ENCODE assay signal across 29 mouse cellular contexts in the genomic region with DNA sequence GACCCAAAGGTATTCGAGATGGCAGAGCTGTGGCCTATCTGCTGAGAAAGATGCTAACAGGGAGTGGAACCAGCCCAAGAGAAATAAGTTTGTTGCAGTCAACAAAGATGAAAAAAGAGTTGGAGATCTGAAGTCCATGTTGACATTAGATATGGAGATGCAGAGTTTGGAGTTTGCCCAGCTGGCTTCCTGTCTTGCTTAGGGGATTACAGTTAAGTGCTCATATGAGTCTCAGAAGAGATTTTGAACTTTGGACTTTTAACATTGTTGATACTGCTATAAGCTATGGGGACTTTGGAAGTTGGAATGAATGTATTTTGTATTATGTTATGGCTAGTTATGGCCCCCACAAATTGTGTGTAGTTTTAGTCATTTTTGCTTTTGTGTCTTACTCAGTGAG. TPM values are rescaled to one million over a fixed set of nuclear protein-coding genes. Genes with fewer than 3 reads are reported as not detected.
A peak's percentile ranks its signal among the peaks of the same experiment; 100 is the strongest.
DNase-seq lines count a peak whose midpoint lies in the region; ATAC-seq and TF ChIP-seq lines count a peak whose summit lies in the region.
"Had no signal": no experiment of that assay in that cellular context is flagged by ENCODE, and none has a peak within 500 bp of the region (broad histone marks: within the 10 kb centered on the region; RNA-seq: fewer than 3 reads in every experiment).

No protein-coding gene starts in this region.

- no peaks in the 10 kb centered on the region for H3K36me3 ChIP-seq in liver, adult 2 months (ENCODE audit: control insufficient read depth, insufficient read depth, low read length)
- H3K36me3 ChIP-seq in liver, embryonic 11.5 days (ENCODE audit: control insufficient read depth, insufficient read depth, low read length) = no peaks in the 10 kb centered on the region
- no peaks in the 10 kb centered on the region for H3K36me3 ChIP-seq in intestine, embryonic 16.5 days (ENCODE audit: control insufficient read depth, insufficient read depth, low read length)
- no peaks in the 10 kb centered on the region for H3K36me3 ChIP-seq in small intestine, adult 2 months (ENCODE audit: control insufficient read depth, insufficient read depth, low read length)
- H3K36me3 ChIP-seq: embryonic facial prominence, embryonic 13.5 days; embryonic facial prominence, embryonic 15.5 days; forebrain, embryonic 10.5 days; forebrain, embryonic 12.5 days had no signal

- no peaks in the 10 kb centered on the region for H3K27me3 ChIP-seq in liver, adult 2 months (ENCODE audit: control insufficient read depth, insufficient read depth, low read length)
- no peaks in the 10 kb centered on the region for H3K27me3 ChIP-seq in liver, embryonic 11.5 days (replicated peaks; ENCODE audit: control insufficient read depth, insufficient read depth, low read length)
- no peaks in the 10 kb centered on the region for H3K27me3 ChIP-seq in intestine, embryonic 16.5 days (replicated peaks; ENCODE audit: control insufficient read depth, insufficient read depth, low read length)
- no peaks in the 10 kb centered on the region for H3K27me3 ChIP-seq in small intestine, adult 2 months (ENCODE audit: control insufficient read depth, insufficient read depth, low read length)
- H3K27me3 ChIP-seq: embryonic facial prominence, embryonic 13.5 days; embryonic facial prominence, embryonic 15.5 days; forebrain, embryonic 12.5 days had no signal

- H3K4me1 ChIP-seq in liver, adult 2 months (ENCODE audit: control insufficient read depth, insufficient read depth, low read length) = no peaks in the 10 kb centered on the region
- no peaks in the 10 kb centered on the region for H3K4me1 ChIP-seq in liver, embryonic 11.5 days (replicated peaks; ENCODE audit: control insufficient read depth, insufficient read depth, low read length)
- H3K4me1 ChIP-seq in intestine, embryonic 16.5 days (ENCODE audit: control insufficient read depth, insufficient read depth, low read length) = no peaks in the 10 kb centered on the region
- peaks cover 4% of the 10 kb centered on the region; the same call in 1 of the 2 replicates for H3K4me1 ChIP-seq in small intestine, adult 2 months (ENCODE audit: control insufficient read depth, insufficient read depth, insufficient read length, low read length)
- H3K4me1 ChIP-seq: embryonic facial prominence, embryonic 13.5 days; embryonic facial prominence, embryonic 15.5 days; forebrain, embryonic 10.5 days; forebrain, embryonic 12.5 days had no signal

- H3K9ac ChIP-seq in liver, adult 2 months (ENCODE audit: low read depth, low read length) = no peak overlapping the region
- H3K9ac ChIP-seq in liver, embryonic 11.5 days (ENCODE audit: low read depth, low read length) = no peak overlapping the region
- H3K9ac ChIP-seq in intestine, embryonic 16.5 days (ENCODE audit: low read depth, low read length) = no peak overlapping the region
- H3K9ac ChIP-seq: embryonic facial prominence, embryonic 13.5 days; embryonic facial prominence, embryonic 15.5 days; forebrain, embryonic 12.5 days had no signal

- H3K27ac ChIP-seq in liver, adult 2 months (replicated peaks; ENCODE audit: insufficient read depth, low read depth, low read length) = no peak overlapping the region
- no peak overlapping the region for H3K27ac ChIP-seq in liver, embryonic 11.5 days (ENCODE audit: low read depth, low read length)
- no peak overlapping the region for H3K27ac ChIP-seq in intestine, embryonic 16.5 days (ENCODE audit: low read length)
- H3K27ac ChIP-seq in small intestine, adult 2 months (ENCODE audit: insufficient read depth, low read depth, low read length) = peak overlapping the region; percentile 85
- H3K27ac ChIP-seq in layer of hippocampus, adult 2 months = no peak overlapping the region
- H3K27ac ChIP-seq: embryonic facial prominence, embryonic 13.5 days; embryonic facial prominence, embryonic 15.5 days; forebrain, embryonic 10.5 days; forebrain, embryonic 12.5 days had no signal

- H3K9me3 ChIP-seq in liver, embryonic 11.5 days (ENCODE audit: control insufficient read depth, low read length) = no peaks in the 10 kb centered on the region
- H3K9me3 ChIP-seq in intestine, embryonic 16.5 days (ENCODE audit: control insufficient read depth, low read length) = no peaks in the 10 kb centered on the region
- H3K9me3 ChIP-seq: embryonic facial prominence, embryonic 13.5 days; embryonic facial prominence, embryonic 15.5 days; forebrain, embryonic 10.5 days; forebrain, embryonic 12.5 days had no signal

- H3K4me2 ChIP-seq in liver, embryonic 11.5 days = no peak overlapping the region
- H3K4me2 ChIP-seq in intestine, embryonic 16.5 days (ENCODE audit: low read depth, low read length) = no peak overlapping the region
- H3K4me2 ChIP-seq: embryonic facial prominence, embryonic 13.5 days; embryonic facial prominence, embryonic 15.5 days; forebrain, embryonic 12.5 days had no signal

- no peaks in the 10 kb centered on the region for H3K79me2 ChIP-seq in liver, adult 2 months (ENCODE audit: control insufficient read depth, insufficient read depth, low read length)

- TF ChIP-seq POLR2A in liver, adult 2 months (IDR thresholded peaks at IDR 0.05; ENCODE audit: extremely low read depth, insufficient read depth, low read length) = no peak
- no peak for TF ChIP-seq POLR2A in small intestine, adult 2 months (IDR thresholded peaks at IDR 0.05; ENCODE audit: low read depth, low read length)

- no peak for TF ChIP-seq CTCF in liver, adult 2 months (IDR thresholded peaks at IDR 0.05; ENCODE audit: low read depth, low read length)
- no peak for TF ChIP-seq CTCF in small intestine, adult 2 months (IDR thresholded peaks at IDR 0.05; ENCODE audit: extremely low read depth, insufficient read length, insufficient replicate concordance, low read depth, low read length)
- TF ChIP-seq CTCF in layer of hippocampus, adult 2 months (conservative IDR thresholded peaks at IDR 0.05) = no peak

- ATAC-seq in liver, embryonic 11.5 days (replicated peaks; ENCODE audit: low FRiP score) = no peak
- peak; percentile 58 for ATAC-seq in intestine, embryonic 16.5 days
- ATAC-seq in inflammation-experienced regulatory T-cells, adult 6 months = no peak
- ATAC-seq: forebrain, embryonic 14.5 days had no signal

- WGBS in liver, adult 2 months = 30% methylated on average over 1 of the region's 1 CpGs
- WGBS in liver, embryonic 11.5 days = 58% methylated on average over 1 of the region's 1 CpGs
- 57% methylated on average over 1 of the region's 1 CpGs for WGBS in intestine, embryonic 16.5 days
- WGBS in small intestine, adult 2 months = 10% methylated on average over 1 of the region's 1 CpGs

- H3K4me3 ChIP-seq in liver, adult 2 months (ENCODE audit: insufficient read depth, low read depth, low read length) = no peak overlapping the region
- no peak overlapping the region for H3K4me3 ChIP-seq in liver, embryonic 11.5 days (ENCODE audit: low read depth, low read length)
- no peak overlapping the region for H3K4me3 ChIP-seq in intestine, embryonic 16.5 days (ENCODE audit: low read length)
- no peak overlapping the region for H3K4me3 ChIP-seq in small intestine, adult 2 months (ENCODE audit: low read depth, low read length)
- H3K4me3 ChIP-seq in layer of hippocampus, adult 2 months = no peak overlapping the region
- H3K4me3 ChIP-seq: embryonic facial prominence, embryonic 13.5 days; embryonic facial prominence, embryonic 15.5 days; erythroblast, embryonic 14.5 days; forebrain, embryonic 10.5 days; forebrain, embryonic 12.5 days had no signal

- peak; percentile 71 for DNase-seq in liver, adult 2 months (ENCODE audit: extremely low read depth, low read depth, low spot score)
- DNase-seq in liver, embryonic 11.5 days (ENCODE audit: low spot score) = no peak
- no peak for DNase-seq in layer of hippocampus, adult 2 months (ENCODE audit: low spot score in 2 of 2)
- no peak for DNase-seq in thymus, adult 18-20 months
- DNase-seq: adrenal gland, adult 2 months; adrenal gland, postnatal 10 days; adrenal gland, postnatal 25 days; cerebellum, adult 11 months; cerebellum, adult 18-20 months; cerebellum, adult 8-10 months; cerebellum, adult 9-11 months; cerebellum, postnatal 14 days; cerebellum, postnatal 36 days; embryo, embryonic 11 days had no signal

RNA-seq across cellular contexts. Expression of a gene that starts 11.3 kb away (rescaled TPM):
- not detected in 2 replicates for total RNA-seq in liver, adult 2 months (2014; rRNA removed)
- not detected in 2 replicates for polyA plus RNA-seq in liver, adult 2 months (2012; rRNA removed)
- not detected in 2 replicates for polyA plus RNA-seq in liver, embryonic 11.5 days (2014; fragmentation: Nextera tagmentation; extraction: Ambion mirVana)
- not detected in 2 replicates for polyA plus RNA-seq in intestine, embryonic 16.5 days (2015; fragmentation: Nextera tagmentation; extraction: Ambion mirVana)
- not detected in 2 replicates for polyA plus RNA-seq in small intestine, adult 2 months (2012; rRNA removed)
- total RNA-seq in layer of hippocampus, adult 2 months (2021) = not detected
- not detected for polyA plus RNA-seq in inflammation-experienced regulatory T-cells, adult 6 months (2017; shearing (Covaris generic))
- total RNA-seq: adrenal gland, adult 2 months; adrenal gland, postnatal 10 days; adrenal gland, postnatal 25 days; common myeloid progenitor, adult 5-6 weeks; ES-E14; MEL had no signal
- polyA plus RNA-seq: adrenal gland, adult 2 months; brain, embryonic 14.5 days; C2C12; embryonic facial prominence, embryonic 11.5 days; embryonic facial prominence, embryonic 13.5 days; embryonic facial prominence, embryonic 15.5 days; erythroblast, embryonic 14.5 days; forebrain, embryonic 10.5 days; forebrain, embryonic 12.5 days; forebrain, embryonic 14.5 days had no signal

RNA-seq across cellular contexts. Expression of a gene that starts 21.4 kb away (rescaled TPM):
- total RNA-seq in liver, adult 2 months (2014; rRNA removed) = 18.3 and 26.4 TPM in 2 replicates
- polyA plus RNA-seq in liver, adult 2 months (2012; rRNA removed) = 35.8 and 46.7 TPM in 2 replicates
- polyA plus RNA-seq in liver, embryonic 11.5 days (2014; fragmentation: Nextera tagmentation; extraction: Ambion mirVana) = 45.7 and 53.6 TPM in 2 replicates
- polyA plus RNA-seq in intestine, embryonic 16.5 days (2015; fragmentation: Nextera tagmentation; extraction: Ambion mirVana) = 136 and 153 TPM in 2 replicates
- polyA plus RNA-seq in small intestine, adult 2 months (2012; rRNA removed) = 25.2 and 263 TPM in 2 replicates
- 10 to 100 TPM; 42.4 to 43.5 TPM for total RNA-seq in layer of hippocampus, adult 2 months (2021)
- polyA plus RNA-seq in inflammation-experienced regulatory T-cells, adult 6 months (2017; shearing (Covaris generic)) = 100 to 1,000 TPM in 1 of 3 experiments, 10 to 100 TPM in 2; 61.9 to 112 (median 94.5) TPM

RNA-seq across cellular contexts. Expression of a gene that starts 56.6 kb away (rescaled TPM):
- total RNA-seq in liver, adult 2 months (2014; rRNA removed) = 22.4 and 24.0 TPM in 2 replicates
- 6.2 and 9.4 TPM in 2 replicates for polyA plus RNA-seq in liver, adult 2 months (2012; rRNA removed)
- polyA plus RNA-seq in liver, embryonic 11.5 days (2014; fragmentation: Nextera tagmentation; extraction: Ambion mirVana) = 208 and 220 TPM in 2 replicates
- 100 and 127 TPM in 2 replicates for polyA plus RNA-seq in intestine, embryonic 16.5 days (2015; fragmentation: Nextera tagmentation; extraction: Ambion mirVana)
- polyA plus RNA-seq in small intestine, adult 2 months (2012; rRNA removed) = 1.4 and 4.0 TPM in 2 replicates
- total RNA-seq in layer of hippocampus, adult 2 months (2021) = 10 to 100 TPM; 28.9 to 35.4 TPM
- polyA plus RNA-seq in inflammation-experienced regulatory T-cells, adult 6 months (2017; shearing (Covaris generic)) = 100 to 1,000 TPM; 109 to 161 (median 124) TPM
